Mouse (Mus musculus) heart, postnatal 0 days (tissue): ENCODE results near the gene Tgfbr2.

Source experiments
- CTCF ChIP-seq: IDR thresholded peaks from 2 replicates; pipeline ENCODE4 v1.5.1; 2016; ENCODE audit warnings: antibody characterized with exemption, control low read depth, low read depth
- EP300 ChIP-seq: IDR thresholded peaks from 2 replicates; pipeline ENCODE4 v1.6.1; 2016; ENCODE audit warnings: antibody characterized with exemption, low read depth

- TF ChIP-seq EP300 (no peak), CTCF (no peak)
Observed at GRCm38 (mm10) chr9:116197491-116198170, 22.5 kb upstream of the Tgfbr2 start.
